Mouse (Mus musculus): ENCODE measurements around the gene Man1c1.

Man1c1 gene

GRCm38 (mm10) chr4:134673151-134673550 lies 30.9 kb downstream of the Man1c1 start:
- DNase-seq, result no peak

- DNase-seq, result no peak
Measured at GRCm38 (mm10) chr4:134672326-134672725, 31.8 kb downstream of the Man1c1 start.

GRCm38 (mm10) chr4:134671660-134672173 lies 32.4 kb downstream of the Man1c1 start:
- no peak for DNase-seq

- DNase-seq, result no peak
Measured at GRCm38 (mm10) chr4:134669742-134670354, 34.2 kb downstream of the Man1c1 start.

- DNase-seq, result no peak
Measured at GRCm38 (mm10) chr4:134668355-134669028, 35.6 kb downstream of the Man1c1 start.

GRCm38 (mm10) chr4:134666391-134666790 lies 37.7 kb downstream of the Man1c1 start:
- DNase-seq, result no peak

- no peak for DNase-seq
Measured at GRCm38 (mm10) chr4:134663052-134663451, 41.0 kb downstream of the Man1c1 start.

- DNase-seq, result no peak
Measured at GRCm38 (mm10) chr4:134660630-134661183, 43.4 kb downstream of the Man1c1 start.

- no peak for DNase-seq
Measured at GRCm38 (mm10) chr4:134659354-134660301, 44.5 kb downstream of the Man1c1 start.

- DNase-seq, result no peak
Measured at GRCm38 (mm10) chr4:134657473-134657872, 46.6 kb downstream of the Man1c1 start.

- DNase-seq, result peak; percentile 32
Measured at GRCm38 (mm10) chr4:134654391-134654790, 49.7 kb downstream of the Man1c1 start.

- no peak for DNase-seq
Measured at GRCm38 (mm10) chr4:134652720-134653119, 51.4 kb downstream of the Man1c1 start.

- DNase-seq, result no peak
Measured at GRCm38 (mm10) chr4:134652151-134652550, 51.9 kb downstream of the Man1c1 start.

- DNase-seq, result no peak
Measured at GRCm38 (mm10) chr4:134651358-134651757, 52.7 kb downstream of the Man1c1 start.

GRCm38 (mm10) chr4:134645042-134645948 lies 58.8 kb downstream of the Man1c1 start:
- no peak for DNase-seq

- peak; percentile 13 for DNase-seq
Measured at GRCm38 (mm10) chr4:134644410-134644809, 59.7 kb downstream of the Man1c1 start.

GRCm38 (mm10) chr4:134641711-134642516 lies 62.2 kb downstream of the Man1c1 start:
- peak; percentile 49 for DNase-seq

GRCm38 (mm10) chr4:134639325-134639724 lies 64.8 kb downstream of the Man1c1 start:
- no peak for DNase-seq

- no peak for DNase-seq
Measured at GRCm38 (mm10) chr4:134638111-134638550, 66.0 kb downstream of the Man1c1 start.

- no peak for DNase-seq
Measured at GRCm38 (mm10) chr4:134636406-134636805, 67.7 kb downstream of the Man1c1 start.

GRCm38 (mm10) chr4:134634001-134634400 lies 70.1 kb downstream of the Man1c1 start:
- DNase-seq, result no peak

Measured in thymus, postnatal 14 days (tissue).